Mouse (Mus musculus): ENCODE data around the gene Med19. TPM values are rescaled to one million over a fixed set of nuclear protein-coding genes. Genes with fewer than 3 reads are reported as not detected.

The Med19 gene
- polyA plus RNA-seq, 1 experiment from 2014 or later = 53.5 TPM

DNA sequence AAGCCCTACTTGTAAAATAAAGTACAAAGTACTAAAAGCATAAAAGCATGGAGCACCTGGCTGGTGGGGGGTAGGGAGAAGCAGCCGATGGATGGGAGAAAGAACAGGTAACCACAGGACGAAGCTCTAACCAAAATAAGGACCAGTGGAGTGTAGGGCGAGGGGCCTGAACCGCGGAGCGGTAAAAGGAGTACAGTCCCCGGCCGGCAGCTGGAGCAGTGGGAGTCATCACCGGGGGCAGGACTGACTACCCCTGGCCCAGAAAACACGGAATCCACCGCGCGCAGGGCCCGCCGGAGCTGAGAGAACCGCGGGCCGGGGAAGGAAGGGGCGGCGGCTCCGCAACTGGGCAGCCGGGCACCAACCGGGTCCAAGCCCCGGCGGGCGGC lies 36.2 kb downstream of the Med19 start:
- Histone ChIP-seq H3K4me1 (replicated peaks) (peaks cover 31% of the 10 kb centered on the region), H3K4me3 (peak overlapping the region; percentile 95), H3K9ac (peak overlapping the region; percentile 96), H3K9me3 (no peaks in the 10 kb centered on the region), H3K4me2 (peak overlapping the region; percentile 74), H3K27ac (peak overlapping the region; percentile 93), H3K36me3 (peaks cover 15% of the 10 kb centered on the region), H3K27me3 (no peaks in the 10 kb centered on the region)
- ATAC-seq (ENCODE audit: low FRiP score) = no peak; the same call in 1 of the 2 replicates
- under 1% methylated on average over 26 of the region's 26 CpGs for WGBS

DNA sequence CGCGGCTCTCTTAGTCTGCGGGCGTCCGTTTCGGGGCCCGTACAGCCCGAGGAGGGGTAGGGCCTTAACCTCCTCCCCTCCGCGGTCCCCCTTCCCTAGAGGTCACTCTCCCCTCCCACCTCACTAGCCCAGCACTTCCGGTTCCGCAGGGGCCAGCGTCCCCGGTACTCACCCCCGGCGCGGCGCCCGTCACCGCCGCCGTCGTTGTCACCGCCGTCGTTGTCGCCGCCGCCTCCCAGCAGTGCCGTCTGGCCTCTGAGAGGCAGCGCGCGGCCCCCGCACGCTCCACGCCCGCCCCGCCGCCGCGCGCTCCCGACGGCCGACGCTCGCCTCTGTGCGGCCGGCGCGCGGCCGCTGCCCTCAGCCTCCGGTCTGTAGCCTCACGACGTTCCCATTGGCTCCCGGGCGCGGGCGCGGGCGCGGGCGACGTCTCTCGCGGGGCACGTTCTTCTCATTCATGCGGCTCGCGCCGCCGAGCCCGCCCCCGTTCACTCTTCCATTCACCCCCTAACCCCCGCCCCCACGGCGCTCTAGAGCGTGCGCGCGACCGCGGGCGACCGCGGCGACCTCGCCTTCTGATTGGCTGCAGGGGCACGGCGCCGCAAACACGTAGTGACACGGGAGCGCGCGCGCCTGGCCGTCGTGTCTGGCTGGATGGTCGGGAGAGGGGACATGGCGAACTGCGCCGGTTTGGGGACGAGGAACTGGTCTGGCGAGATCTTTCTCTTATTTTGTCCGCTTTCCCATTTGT lies 36.8 kb downstream of the Med19 start, which contains the start of gene Zdhhc5:
Zdhhc5 (minus strand) TSS at position 370 of the 751 bp plus-strand sequence.
- peak within 1 kb of the TSS; percentile 95 for H3K4me3 ChIP-seq
- H3K27ac ChIP-seq = peak within 1 kb of the TSS; percentile 93
- ATAC-seq (ENCODE audit: low FRiP score) = peak; percentile 98
- under 1% methylated on average over 93 of the region's 107 CpGs for WGBS
- H3K4me1 ChIP-seq (replicated peaks) = peaks cover 27% of the 10 kb centered on the region
- peak within 1 kb of the TSS; percentile 79 for H3K4me2 ChIP-seq
- peak within 1 kb of the TSS; percentile 96 for H3K9ac ChIP-seq
- no peaks in the 10 kb centered on the region for H3K9me3 ChIP-seq
- H3K27me3 ChIP-seq = no peaks in the 10 kb centered on the region
- H3K36me3 ChIP-seq = peaks cover 11% of the 10 kb centered on the region

DNA sequence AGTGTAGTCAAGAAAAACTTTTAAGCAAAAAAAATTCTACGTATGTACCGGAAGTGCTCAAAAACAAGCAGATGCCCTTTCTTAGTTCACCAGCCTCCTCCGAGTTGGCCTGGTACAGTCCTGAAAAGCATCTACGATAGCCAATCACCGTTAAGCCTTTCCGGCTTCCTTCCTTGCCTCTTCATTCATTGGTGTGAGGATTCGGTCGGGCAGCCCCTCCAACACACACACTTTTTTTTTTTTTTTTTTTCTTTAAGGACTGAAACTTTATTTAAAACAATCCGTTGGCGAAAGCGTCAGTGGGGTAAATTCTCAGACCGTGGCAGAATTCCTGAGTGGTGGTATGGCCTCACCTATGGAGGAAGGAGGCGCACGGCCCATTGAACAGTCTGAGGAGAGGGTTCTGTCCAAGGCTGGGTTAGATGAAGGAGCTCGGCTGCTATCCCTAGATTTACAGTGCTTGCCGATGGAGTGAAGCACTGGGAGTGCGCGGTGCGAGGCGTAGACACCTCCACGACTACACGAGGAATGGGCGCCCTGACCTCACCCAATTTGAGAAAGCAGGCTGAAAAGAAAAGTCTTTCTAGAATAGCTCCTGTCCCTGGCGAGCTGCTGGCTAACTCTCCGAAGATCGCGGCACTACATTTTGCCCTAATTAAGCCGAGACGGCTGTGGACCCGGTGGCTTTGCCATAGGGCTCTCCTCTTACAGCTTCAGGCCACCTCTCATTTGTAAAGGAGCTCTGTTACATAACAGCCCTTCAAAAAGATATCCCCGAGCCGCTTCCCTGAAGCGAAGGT lies 37.6 kb downstream of the Med19 start:
- Histone ChIP-seq H3K4me3 (peak overlapping the region; percentile 95), H3K4me1 (replicated peaks) (peaks cover 27% of the 10 kb centered on the region), H3K4me2 (peak overlapping the region; percentile 79), H3K27me3 (no peaks in the 10 kb centered on the region), H3K27ac (peak overlapping the region; percentile 93), H3K9me3 (no peaks in the 10 kb centered on the region), H3K36me3 (peaks cover 3% of the 10 kb centered on the region), H3K9ac (peak overlapping the region; percentile 96)
- under 1% methylated on average over 33 of the region's 33 CpGs for WGBS
- peak; percentile 96 for ATAC-seq (ENCODE audit: low FRiP score)

DNA sequence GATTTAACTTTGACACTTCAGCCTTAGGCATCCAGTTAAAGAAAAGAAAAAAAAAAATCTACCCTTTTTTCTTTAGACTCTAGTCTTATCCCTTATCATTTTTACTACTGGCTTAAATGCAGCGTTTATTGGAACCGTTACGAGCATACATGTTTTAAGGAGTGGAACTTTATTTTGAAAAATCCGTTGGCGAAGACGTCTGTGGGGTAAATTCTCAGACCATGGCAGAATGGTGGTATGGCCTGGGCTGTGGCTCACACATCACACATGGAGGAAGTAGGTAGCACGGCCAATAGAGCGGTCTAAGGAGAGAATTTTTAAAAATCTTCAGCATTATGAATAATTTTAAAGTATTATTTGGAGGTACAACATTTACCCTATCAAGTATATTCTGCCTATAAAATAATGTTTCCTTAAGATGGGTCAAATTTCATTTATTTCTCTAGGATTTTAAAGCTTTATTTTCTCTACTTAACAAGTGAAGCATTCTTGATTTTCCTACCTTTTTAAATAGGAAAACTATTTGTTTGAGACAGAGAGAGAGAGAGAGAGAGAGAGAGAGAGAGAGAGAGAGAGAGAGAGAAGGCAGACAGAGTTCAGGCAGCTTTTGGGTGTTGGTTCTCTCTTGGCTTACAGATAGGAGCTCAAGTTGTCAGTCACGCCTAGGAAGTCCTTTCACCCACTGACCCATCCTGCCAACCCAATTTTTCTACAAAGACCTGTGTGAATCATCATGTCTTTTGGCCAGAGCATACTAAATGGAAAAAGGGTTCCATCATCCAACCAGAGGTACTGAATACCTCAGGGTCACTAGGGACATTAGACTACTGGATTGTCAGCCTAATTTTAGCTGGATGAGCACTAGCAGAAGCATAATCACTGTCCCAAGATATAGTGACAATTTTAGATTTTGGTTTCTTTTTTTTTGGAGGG lies 38.5 kb downstream of the Med19 start:
- no peak for ATAC-seq (ENCODE audit: low FRiP score)

DNA sequence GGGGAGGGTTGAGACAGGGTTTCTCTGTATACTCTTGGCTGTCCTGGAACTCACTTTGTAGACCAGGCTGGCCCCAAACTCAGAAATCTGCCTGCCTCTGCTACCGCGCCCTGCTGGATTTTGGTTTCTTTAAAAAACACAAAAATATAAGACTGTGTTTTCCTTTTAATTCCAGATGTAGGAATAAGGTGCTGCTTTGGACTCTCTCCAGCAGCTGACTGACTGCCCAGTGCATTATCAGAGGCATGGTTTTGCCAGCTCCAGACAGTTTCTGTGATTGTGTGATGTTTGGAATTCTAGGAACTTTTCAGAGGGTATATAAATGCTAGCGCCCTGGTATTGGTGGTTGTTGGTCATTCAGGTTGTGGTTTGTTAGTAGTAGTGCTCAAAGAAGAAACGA lies 39.2 kb downstream of the Med19 start:
- Histone ChIP-seq H3K9me3 (no peaks in the 10 kb centered on the region), H3K27ac (no peak overlapping the region), H3K4me3 (no peak overlapping the region), H3K9ac (no peak overlapping the region), H3K4me1 (replicated peaks) (peaks cover 30% of the 10 kb centered on the region), H3K36me3 (peaks cover 8% of the 10 kb centered on the region), H3K4me2 (no peak overlapping the region), H3K27me3 (no peaks in the 10 kb centered on the region)
- no peak for ATAC-seq (ENCODE audit: low FRiP score)
- WGBS = 95% methylated on average over 4 of the region's 4 CpGs

More for the DNA sequence above, 38.5 kb downstream of the Med19 start:
- Histone ChIP-seq H3K9ac (peak overlapping the region; percentile 76), H3K4me3 (peak overlapping the region; percentile 95), H3K4me1 (replicated peaks) (peaks cover 33% of the 10 kb centered on the region), H3K27ac (peak overlapping the region; percentile 93), H3K27me3 (no peaks in the 10 kb centered on the region), H3K4me2 (peak overlapping the region; percentile 79), H3K36me3 (peaks cover 6% of the 10 kb centered on the region; the same call in 1 of the 2 replicates), H3K9me3 (no peaks in the 10 kb centered on the region)
- WGBS = 35% methylated on average over 9 of the region's 9 CpGs

DNA sequence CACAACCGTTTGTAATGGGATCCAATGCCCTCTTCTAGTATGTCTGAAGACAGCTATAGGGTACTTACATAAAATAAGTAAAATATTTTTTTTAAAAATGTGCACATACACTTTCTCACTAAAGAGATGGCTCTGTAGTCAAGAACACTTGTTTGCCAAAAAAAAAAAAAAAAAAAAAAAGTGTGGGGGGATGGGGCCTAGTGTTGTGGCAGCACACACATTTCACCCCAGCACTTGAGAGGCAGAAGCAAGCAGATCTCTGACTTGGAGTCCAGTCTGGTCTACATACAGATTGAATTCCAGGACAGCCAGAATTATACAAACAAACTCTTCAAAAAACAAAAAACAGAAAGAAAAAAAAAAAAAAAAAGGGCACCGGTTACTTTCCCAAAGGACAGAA lies 42.5 kb downstream of the Med19 start:
- ATAC-seq (ENCODE audit: low FRiP score) = no peak
- H3K4me3 ChIP-seq = no peak overlapping the region
- WGBS = 95% methylated on average over 2 of the region's 2 CpGs

DNA sequence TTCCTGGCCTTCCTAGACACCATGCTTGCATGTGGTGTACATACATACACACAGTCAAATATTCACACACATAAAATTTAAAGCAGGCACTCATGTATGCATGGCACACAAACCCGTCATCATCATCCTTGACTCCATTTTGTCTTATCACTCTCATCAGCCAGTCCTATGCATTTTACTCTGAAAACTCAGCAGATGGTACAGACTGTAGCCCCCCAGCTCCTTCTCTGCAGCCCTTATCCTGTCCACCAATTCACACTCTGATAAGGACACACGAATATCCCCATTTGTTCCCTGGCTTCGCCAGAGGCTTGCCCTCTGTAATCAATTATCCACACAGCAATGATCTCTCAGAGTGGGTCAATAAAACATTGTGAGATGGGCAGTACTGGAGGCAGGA lies 43.0 kb downstream of the Med19 start:
- Histone ChIP-seq H3K9ac (no peak overlapping the region), H3K27me3 (no peaks in the 10 kb centered on the region), H3K4me3 (no peak overlapping the region), H3K36me3 (peaks cover 31% of the 10 kb centered on the region), H3K4me2 (no peak overlapping the region), H3K4me1 (replicated peaks) (peaks cover 29% of the 10 kb centered on the region), H3K9me3 (no peaks in the 10 kb centered on the region), H3K27ac (no peak overlapping the region)
- no peak for ATAC-seq (ENCODE audit: low FRiP score)
- WGBS = 72% methylated on average over 3 of the region's 3 CpGs

More for the DNA sequence above, 42.5 kb downstream of the Med19 start:
- Histone ChIP-seq H3K4me1 (replicated peaks) (peaks cover 26% of the 10 kb centered on the region), H3K4me2 (no peak overlapping the region), H3K9me3 (no peaks in the 10 kb centered on the region), H3K27ac (no peak overlapping the region), H3K36me3 (peaks cover 31% of the 10 kb centered on the region), H3K9ac (no peak overlapping the region), H3K27me3 (no peaks in the 10 kb centered on the region)

DNA sequence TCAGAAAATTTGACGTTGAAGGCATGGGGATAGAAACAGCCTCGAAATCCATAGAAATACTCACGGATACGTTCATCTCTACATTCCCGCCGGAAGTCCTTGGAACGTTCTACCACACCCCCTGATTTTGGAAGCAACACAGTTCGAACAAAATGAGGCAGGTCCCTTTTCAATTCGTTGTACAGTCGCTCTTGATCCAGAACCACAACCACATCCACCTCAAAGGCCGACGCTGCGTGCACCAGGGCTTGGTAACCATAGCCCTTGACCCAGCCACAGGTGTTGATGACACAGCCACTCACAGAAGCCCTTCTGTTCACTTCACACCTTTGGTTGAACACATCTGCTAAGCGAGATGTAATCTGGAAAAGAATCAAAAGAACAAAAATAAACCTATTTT lies 45.7 kb downstream of the Med19 start:
- no peaks in the 10 kb centered on the region for H3K9me3 ChIP-seq
- no peak overlapping the region for H3K9ac ChIP-seq
- WGBS = 97% methylated on average over 14 of the region's 14 CpGs
- H3K4me2 ChIP-seq = no peak overlapping the region
- H3K4me1 ChIP-seq (replicated peaks) = peaks cover 36% of the 10 kb centered on the region
- no peak overlapping the region for H3K4me3 ChIP-seq
- H3K27me3 ChIP-seq = no peaks in the 10 kb centered on the region
- no peak overlapping the region for H3K27ac ChIP-seq
- ATAC-seq (ENCODE audit: low FRiP score) = no peak
- peaks cover 31% of the 10 kb centered on the region for H3K36me3 ChIP-seq

DNA sequence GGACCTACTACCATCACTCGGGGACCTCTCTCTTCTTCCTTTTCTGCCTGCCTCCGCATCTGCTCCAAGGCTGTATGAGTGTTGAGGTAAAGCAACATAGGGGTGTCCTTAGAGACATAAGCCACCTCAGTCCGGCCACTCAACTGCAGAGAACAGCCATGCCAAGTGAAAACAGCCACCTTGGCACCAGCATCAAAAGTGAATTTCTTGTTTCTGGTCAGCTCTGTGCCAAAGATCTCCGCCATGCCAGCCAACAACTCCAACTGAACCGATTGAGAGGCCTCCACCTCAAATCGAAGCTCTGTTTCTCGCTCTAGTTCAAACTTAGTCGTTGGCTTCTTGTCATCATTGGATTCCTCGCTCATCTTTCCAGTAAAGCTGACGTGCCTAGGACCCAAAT lies 47.6 kb downstream of the Med19 start:
- Histone ChIP-seq H3K4me2 (peak overlapping the region; percentile 73), H3K9ac (no peak overlapping the region), H3K4me1 (replicated peaks) (peaks cover 36% of the 10 kb centered on the region), H3K9me3 (no peaks in the 10 kb centered on the region), H3K27me3 (no peaks in the 10 kb centered on the region), H3K4me3 (peak overlapping the region; percentile 61), H3K27ac (no peak overlapping the region), H3K36me3 (peaks cover 31% of the 10 kb centered on the region)
- no peak for ATAC-seq (ENCODE audit: low FRiP score)
- 94% methylated on average over 10 of the region's 10 CpGs for WGBS

DNA sequence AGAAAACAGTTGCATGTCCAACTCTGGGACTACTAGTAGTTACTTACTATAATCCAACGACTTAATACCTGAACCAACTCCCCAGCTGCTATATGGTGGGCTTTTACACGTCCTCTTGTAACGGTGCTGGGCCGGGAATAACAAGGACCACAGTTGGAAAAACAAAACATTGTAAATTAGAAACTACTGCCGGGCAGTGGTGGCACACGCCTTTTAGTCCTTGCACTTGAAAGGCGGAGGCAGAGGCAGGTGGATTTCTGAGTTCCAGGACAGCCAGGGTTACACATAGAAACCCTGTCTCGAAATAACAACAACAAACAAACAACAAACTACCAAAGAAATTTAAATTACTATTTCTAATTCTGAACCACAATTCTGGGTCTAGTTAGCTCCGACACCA lies 48.5 kb downstream of the Med19 start:
- WGBS = 5% methylated on average over 9 of the region's 9 CpGs
- H3K9me3 ChIP-seq = no peaks in the 10 kb centered on the region
- H3K36me3 ChIP-seq = peaks cover 25% of the 10 kb centered on the region
- ATAC-seq (ENCODE audit: low FRiP score) = peak; percentile 19
- no peaks in the 10 kb centered on the region for H3K27me3 ChIP-seq
- peak overlapping the region; percentile 78 for H3K9ac ChIP-seq
- peak overlapping the region; percentile 36; the same call in 1 of the 2 replicates for H3K27ac ChIP-seq
- H3K4me1 ChIP-seq (replicated peaks) = peaks cover 30% of the 10 kb centered on the region
- H3K4me2 ChIP-seq = peak overlapping the region; percentile 73
- H3K4me3 ChIP-seq = peak overlapping the region; percentile 61

DNA sequence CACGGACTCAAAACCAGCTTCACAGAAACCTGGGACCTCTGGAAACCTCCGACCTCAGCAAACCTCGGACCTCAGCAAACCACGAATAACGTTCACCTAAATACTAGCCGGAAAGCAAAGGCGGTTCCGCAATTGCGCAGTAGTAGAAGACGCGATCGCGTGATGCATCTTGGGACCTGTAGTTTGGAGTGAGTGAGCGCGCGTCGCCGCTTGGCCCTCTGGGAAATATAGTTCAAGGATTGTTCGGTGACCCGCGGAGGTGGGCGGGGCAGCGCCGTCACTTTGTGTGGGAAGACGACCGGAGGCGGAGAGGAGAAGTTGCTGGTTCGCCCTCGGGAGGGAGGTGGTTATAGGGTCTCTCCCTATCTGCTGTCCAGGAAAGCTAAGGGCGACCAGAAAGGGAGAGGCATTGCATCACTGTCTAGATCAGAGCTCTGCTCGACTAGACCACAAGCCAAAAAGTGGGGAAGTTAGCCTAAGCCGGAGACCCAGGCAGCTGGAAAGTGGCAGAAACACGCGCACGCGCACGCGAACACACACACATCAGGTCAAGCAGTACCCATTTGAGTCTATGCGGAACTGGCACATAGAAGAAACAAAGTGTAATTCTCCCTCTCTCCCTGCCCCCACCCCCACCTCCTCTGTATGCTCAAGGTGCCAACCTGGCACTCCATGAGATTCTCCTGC lies 49.1 kb downstream of the Med19 start, which contains the start of gene Clp1:
Clp1 (minus strand) TSS at position 179 of the 687 bp plus-strand sequence.
- peak within 1 kb of the TSS; percentile 89 for H3K27ac ChIP-seq
- H3K9me3 ChIP-seq = no peaks in the 10 kb centered on the region
- no peaks in the 10 kb centered on the region for H3K27me3 ChIP-seq
- H3K4me2 ChIP-seq = peak within 1 kb of the TSS; percentile 73
- H3K9ac ChIP-seq = peak within 1 kb of the TSS; percentile 78
- ATAC-seq (ENCODE audit: low FRiP score) = peak; percentile 96
- H3K4me3 ChIP-seq = peak within 1 kb of the TSS; percentile 61
- under 1% methylated on average over 39 of the region's 39 CpGs for WGBS
- peaks cover 23% of the 10 kb centered on the region for H3K36me3 ChIP-seq
- H3K4me1 ChIP-seq (replicated peaks) = peaks cover 30% of the 10 kb centered on the region

All from hindbrain, embryonic 13.5 days (tissue).